Mouse (Mus musculus): ENCODE results near the gene Plcl1. TPM values are rescaled to one million over a fixed set of nuclear protein-coding genes. Genes with fewer than 3 reads are reported as not detected.

Gene Plcl1
- 4.2 and 4.5 TPM in 2 replicates for polyA plus RNA-seq (2015; fragmentation: Nextera tagmentation; extraction: Ambion mirVana)

GRCm38 (mm10) chr1:55405272-55406022 lies at the start of gene Plcl1:
Gene Plcl1 (plus strand): TSS chr1:55405921.
- peaks cover 19% of the 10 kb centered on the region for H3K4me1 ChIP-seq (replicated peaks)
- H3K9ac ChIP-seq: peak within 1 kb of the TSS; percentile 87
- 2% methylated on average over 48 of the region's 51 CpGs for WGBS

GRCm38 (mm10) chr1:55362634-55363033 lies 43.1 kb upstream of the Plcl1 start:
- WGBS: 51% methylated on average over 49 of the region's 49 CpGs
- peaks cover 9% of the 10 kb centered on the region for H3K4me1 ChIP-seq (replicated peaks)
- peak; percentile 73; the same call in 1 of the 2 replicates for ATAC-seq (ENCODE audit: low FRiP score)

More at GRCm38 (mm10) chr1:55405272-55406022, at the start of gene Plcl1:
- Histone ChIP-seq H3K4me3 (peak within 1 kb of the TSS; percentile 88), H3K4me2 (peak within 1 kb of the TSS; percentile 96), H3K27ac (peak within 1 kb of the TSS; percentile 86), H3K27me3 (peaks cover 6% of the 10 kb centered on the region), H3K36me3 (no peaks in the 10 kb centered on the region), H3K9me3 (no peaks in the 10 kb centered on the region)
- ATAC-seq (ENCODE audit: low FRiP score): peak; percentile 98

DNA sequence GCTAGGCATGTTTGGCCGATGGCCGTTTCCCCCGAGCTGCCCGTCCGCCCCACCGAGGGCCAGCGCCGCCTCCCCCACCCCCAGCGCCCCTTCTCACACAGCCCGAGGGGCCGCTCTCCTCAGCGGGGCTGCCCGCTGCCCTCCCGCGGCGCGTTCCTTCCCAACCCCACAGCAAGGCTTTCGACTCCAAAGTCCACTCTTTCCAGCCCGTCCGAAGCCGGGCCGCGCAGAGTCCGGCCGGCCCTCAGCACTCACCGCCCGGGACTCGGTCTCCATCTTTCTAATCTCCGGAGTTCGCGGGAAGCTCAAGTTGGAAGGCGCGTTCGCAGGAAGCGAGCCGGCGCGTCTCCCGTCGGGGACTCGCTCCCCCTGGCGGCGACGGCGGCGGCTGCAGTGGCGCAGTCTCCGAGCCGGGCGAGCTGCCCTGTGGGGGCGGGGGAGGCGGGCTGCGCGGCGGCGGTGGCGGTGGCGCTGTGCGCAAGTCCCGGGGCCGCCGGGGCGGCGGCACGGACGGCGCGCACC lies 42.6 kb upstream of the Plcl1 start, which contains the start of gene Boll:
Gene Boll, minus strand, starts transcription at position 426 of the 522 bp plus-strand sequence.
- WGBS: 11% methylated on average over 63 of the region's 68 CpGs
- Histone ChIP-seq H3K9ac (peak within 1 kb of the TSS; percentile 58; the same call in 1 of the 2 replicates), H3K27me3 (peaks cover 25% of the 10 kb centered on the region), H3K4me3 (peak within 1 kb of the TSS; percentile 53), H3K27ac (no peak within 1 kb of the TSS), H3K4me1 (replicated peaks) (peaks cover 9% of the 10 kb centered on the region), H3K36me3 (no peaks in the 10 kb centered on the region), H3K4me2 (peak within 1 kb of the TSS; percentile 65), H3K9me3 (peaks cover 8% of the 10 kb centered on the region)
- ATAC-seq (ENCODE audit: low FRiP score): peak; percentile 90

More at GRCm38 (mm10) chr1:55362634-55363033, 43.1 kb upstream of the Plcl1 start:
- Histone ChIP-seq H3K9ac (no peak overlapping the region), H3K36me3 (no peaks in the 10 kb centered on the region), H3K9me3 (peaks cover 8% of the 10 kb centered on the region), H3K4me3 (peak overlapping the region; percentile 53), H3K27me3 (peaks cover 25% of the 10 kb centered on the region), H3K27ac (no peak overlapping the region), H3K4me2 (peak overlapping the region; percentile 65)

DNA sequence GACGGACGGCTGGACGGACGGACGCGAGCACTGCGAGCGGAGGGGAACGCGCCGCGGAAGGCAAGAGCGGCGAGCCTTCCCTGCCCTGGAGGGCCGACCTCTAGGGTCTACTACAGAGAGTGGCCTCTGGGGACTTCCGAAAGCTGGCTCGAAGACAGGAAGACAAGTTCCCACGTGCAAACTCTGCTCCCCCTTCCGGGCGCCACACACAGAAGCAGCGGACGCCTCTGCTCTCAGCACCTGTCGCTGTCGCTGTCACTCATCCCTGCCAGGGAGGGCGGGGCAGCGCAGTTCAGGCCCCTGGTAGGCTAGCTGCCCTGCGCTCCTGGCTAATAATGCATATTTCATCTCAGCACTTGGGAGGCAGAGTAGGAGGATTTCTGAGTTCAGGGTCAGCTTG lies 42.1 kb upstream of the Plcl1 start:
- H3K4me2 ChIP-seq: peak overlapping the region; percentile 65
- peaks cover 9% of the 10 kb centered on the region for H3K4me1 ChIP-seq (replicated peaks)
- peak; percentile 89 for ATAC-seq (ENCODE audit: low FRiP score)
- H3K9me3 ChIP-seq: peaks cover 8% of the 10 kb centered on the region
- H3K27ac ChIP-seq: no peak overlapping the region
- H3K36me3 ChIP-seq: no peaks in the 10 kb centered on the region
- peaks cover 25% of the 10 kb centered on the region for H3K27me3 ChIP-seq
- peak overlapping the region; percentile 53 for H3K4me3 ChIP-seq
- H3K9ac ChIP-seq: peak overlapping the region; percentile 58; the same call in 1 of the 2 replicates
- WGBS: 2% methylated on average over 27 of the region's 27 CpGs

GRCm38 (mm10) chr1:55372626-55373025 lies 33.1 kb upstream of the Plcl1 start:
- H3K4me3 ChIP-seq: no peak overlapping the region
- H3K9ac ChIP-seq: no peak overlapping the region
- no peak overlapping the region for H3K4me2 ChIP-seq
- WGBS: 89% methylated on average over 3 of the region's 3 CpGs
- ATAC-seq (ENCODE audit: low FRiP score): no peak
- no peak overlapping the region for H3K27ac ChIP-seq
- H3K9me3 ChIP-seq: no peaks in the 10 kb centered on the region
- H3K4me1 ChIP-seq (replicated peaks): no peaks in the 10 kb centered on the region
- H3K36me3 ChIP-seq: no peaks in the 10 kb centered on the region
- H3K27me3 ChIP-seq: no peaks in the 10 kb centered on the region

DNA sequence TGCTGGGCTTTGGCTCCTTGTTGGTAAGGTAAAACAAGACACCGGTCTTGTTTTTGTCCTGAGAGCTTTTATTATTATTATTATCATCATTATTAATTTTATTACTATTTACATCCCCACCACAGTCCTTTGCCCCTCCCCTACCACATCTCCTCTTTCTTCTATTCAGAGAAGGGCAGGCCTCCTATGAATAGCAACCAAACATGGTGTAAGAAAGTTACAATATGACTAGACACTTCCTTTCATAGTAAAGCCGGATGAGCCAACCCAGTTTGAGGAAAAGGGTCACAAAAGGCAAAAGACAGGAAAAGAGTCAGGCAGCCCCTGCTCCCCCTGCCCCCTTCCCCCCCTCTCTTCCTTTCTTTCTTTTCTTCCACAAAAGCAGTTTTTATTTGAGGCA lies 25.2 kb upstream of the Plcl1 start:
- Histone ChIP-seq H3K27ac (no peak overlapping the region), H3K9ac (no peak overlapping the region), H3K9me3 (no peaks in the 10 kb centered on the region), H3K36me3 (no peaks in the 10 kb centered on the region), H3K4me1 (replicated peaks) (no peaks in the 10 kb centered on the region), H3K4me2 (no peak overlapping the region), H3K27me3 (no peaks in the 10 kb centered on the region), H3K4me3 (no peak overlapping the region)
- no peak for ATAC-seq (ENCODE audit: low FRiP score)
- WGBS: 73% methylated on average over 2 of the region's 2 CpGs

- Histone ChIP-seq H3K4me3 (no peak overlapping the region), H3K4me1 (replicated peaks) (no peaks in the 10 kb centered on the region), H3K4me2 (no peak overlapping the region), H3K36me3 (no peaks in the 10 kb centered on the region), H3K9ac (no peak overlapping the region), H3K27ac (no peak overlapping the region), H3K27me3 (no peaks in the 10 kb centered on the region), H3K9me3 (no peaks in the 10 kb centered on the region)
- 14% methylated on average over 9 of the region's 9 CpGs for WGBS
- ATAC-seq (ENCODE audit: low FRiP score): peak; percentile 49; the same call in 1 of the 2 replicates
Measured at GRCm38 (mm10) chr1:55383114-55383773, 22.5 kb upstream of the Plcl1 start.

- 41% methylated on average over 5 of the region's 5 CpGs for WGBS
- H3K27ac ChIP-seq: no peak overlapping the region
- ATAC-seq (ENCODE audit: low FRiP score): no peak; the same call in 1 of the 2 replicates
- no peaks in the 10 kb centered on the region for H3K9me3 ChIP-seq
- peaks cover 6% of the 10 kb centered on the region for H3K27me3 ChIP-seq
- no peaks in the 10 kb centered on the region for H3K36me3 ChIP-seq
- H3K9ac ChIP-seq: no peak overlapping the region
- peaks cover 4% of the 10 kb centered on the region for H3K4me1 ChIP-seq (replicated peaks)
- H3K4me2 ChIP-seq: no peak overlapping the region
- no peak overlapping the region for H3K4me3 ChIP-seq
Measured at GRCm38 (mm10) chr1:55399891-55400290, 5.8 kb upstream of the Plcl1 start.

DNA sequence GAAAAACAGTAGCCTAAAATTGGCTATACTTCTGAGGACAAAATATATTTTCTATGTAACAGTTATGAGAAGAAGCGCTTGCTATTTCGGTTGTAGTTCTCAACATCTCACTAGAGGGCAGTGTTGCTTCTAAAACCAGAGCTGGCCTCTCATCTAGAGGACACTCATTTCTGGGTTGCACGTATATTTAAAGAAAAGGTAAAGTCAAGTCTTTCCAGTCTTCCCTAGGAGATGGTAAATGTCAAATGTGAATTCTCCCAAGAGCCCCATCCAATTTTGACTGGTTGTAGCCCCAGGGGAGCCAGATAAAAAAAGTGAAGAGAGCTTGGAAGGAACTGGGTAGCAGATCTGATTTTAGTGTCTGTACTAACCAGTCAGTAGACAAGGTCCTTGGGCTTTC lies 1.3 kb upstream of the Plcl1 start:
- no peak for ATAC-seq (ENCODE audit: low FRiP score)
- Histone ChIP-seq H3K36me3 (no peaks in the 10 kb centered on the region), H3K27ac (no peak overlapping the region), H3K4me2 (peak overlapping the region; percentile 96), H3K9me3 (no peaks in the 10 kb centered on the region), H3K9ac (no peak overlapping the region; the same call in 1 of the 2 replicates), H3K4me3 (peak overlapping the region; percentile 88; the same call in 1 of the 2 replicates), H3K27me3 (peaks cover 6% of the 10 kb centered on the region), H3K4me1 (replicated peaks) (peaks cover 19% of the 10 kb centered on the region)
- WGBS: 6% methylated on average over 3 of the region's 3 CpGs

- Histone ChIP-seq H3K4me3 (peak overlapping the region; percentile 88), H3K9ac (peak overlapping the region; percentile 87), H3K9me3 (no peaks in the 10 kb centered on the region), H3K27ac (peak overlapping the region; percentile 86), H3K27me3 (peaks cover 6% of the 10 kb centered on the region), H3K36me3 (no peaks in the 10 kb centered on the region), H3K4me1 (replicated peaks) (peaks cover 19% of the 10 kb centered on the region), H3K4me2 (peak overlapping the region; percentile 96)
- WGBS: under 1% methylated on average over 41 of the region's 42 CpGs
- peak; percentile 69 for ATAC-seq (ENCODE audit: low FRiP score)
Measured at GRCm38 (mm10) chr1:55406023-55406413, 297 bp downstream of the Plcl1 start.

DNA sequence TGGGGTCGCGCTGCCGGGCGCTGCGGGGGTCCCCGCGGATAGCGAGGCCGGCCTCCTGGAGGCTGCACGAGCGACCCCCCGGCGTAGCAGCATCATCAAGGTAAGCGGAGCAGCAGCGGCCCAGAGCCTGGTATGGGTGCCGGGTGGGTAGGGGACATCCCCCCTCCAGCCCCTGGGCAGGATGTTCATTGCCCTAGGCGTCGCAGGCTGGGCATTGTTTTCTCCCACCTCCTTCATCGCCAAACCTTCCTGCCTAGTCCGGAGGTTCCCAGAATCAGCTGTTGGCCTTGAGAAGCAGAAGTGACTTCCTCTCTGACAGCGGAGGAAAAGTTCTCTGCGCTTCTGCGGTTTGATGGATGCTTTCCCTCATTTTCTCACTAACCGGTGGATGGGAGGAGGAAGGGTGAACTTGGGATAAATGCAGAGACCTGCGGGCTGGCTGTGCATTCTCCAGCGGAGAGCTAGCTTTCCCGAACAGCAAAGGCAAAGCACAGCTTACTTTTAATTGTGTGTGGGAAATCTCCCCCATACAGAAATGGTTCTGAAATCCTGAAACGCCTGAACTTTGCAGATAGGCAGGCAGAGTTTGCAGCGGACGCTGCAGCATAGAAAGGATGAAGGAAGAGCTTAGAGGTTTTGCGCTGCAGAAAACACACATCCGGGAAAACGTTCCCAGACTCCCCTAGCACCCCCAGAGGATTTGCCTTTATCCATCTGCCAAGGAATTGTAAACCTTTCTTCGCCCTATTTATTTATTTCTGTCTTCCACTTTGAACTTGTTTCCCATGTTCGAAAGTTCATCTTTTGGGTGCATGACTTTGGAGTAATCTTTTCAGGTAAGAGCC lies 1.0 kb downstream of the Plcl1 start:
- Histone ChIP-seq H3K9ac (peak overlapping the region; percentile 87), H3K4me2 (peak overlapping the region; percentile 96), H3K4me3 (peak overlapping the region; percentile 88), H3K36me3 (no peaks in the 10 kb centered on the region), H3K27ac (peak overlapping the region; percentile 86), H3K27me3 (peaks cover 6% of the 10 kb centered on the region), H3K4me1 (replicated peaks) (peaks cover 19% of the 10 kb centered on the region), H3K9me3 (no peaks in the 10 kb centered on the region)
- WGBS: 5% methylated on average over 29 of the region's 35 CpGs
- ATAC-seq (ENCODE audit: low FRiP score): peak; percentile 12
